1 mouse cellular context compared by ENCODE assay signal in the genomic region with DNA sequence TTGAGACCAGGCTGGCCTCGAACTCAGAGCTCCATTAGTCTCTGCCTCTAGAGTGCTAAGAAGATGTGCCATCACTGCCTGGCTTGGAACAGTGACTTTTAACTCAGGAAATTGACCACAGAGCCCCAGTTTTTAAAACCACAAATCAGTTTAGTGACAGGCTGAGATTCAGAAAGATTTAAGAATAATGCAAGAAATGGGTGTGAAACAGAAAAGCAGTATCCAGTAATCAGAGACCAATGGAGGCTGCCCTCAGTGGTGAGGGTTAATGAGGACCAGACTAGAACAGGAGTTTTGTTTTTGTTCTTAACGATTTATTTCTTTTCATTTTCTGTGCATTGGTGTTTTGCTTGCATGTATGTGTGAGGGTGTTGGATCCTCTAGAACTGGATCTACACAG.
TF ChIP-seq lines count a peak whose summit lies in the region.

No protein-coding gene starts in this region.

TF ChIP-seq in MEL, 35 proteins besides CTCF, POLR2A, EP300 and RAD21:
- TF ChIP-seq HCFC1 (IDR thresholded peaks at IDR 0.05; ENCODE audit: low read depth, low read length) (no peak), GATA1 (IDR thresholded peaks at IDR 0.05; ENCODE audit: low read depth, low read length) (no peak), RCOR1 (IDR thresholded peaks at IDR 0.05; ENCODE audit: low read depth, low read length) (peak; percentile 96), ZKSCAN1 (IDR thresholded peaks at IDR 0.05; ENCODE audit: low read depth, low read length) (no peak), ZC3H11A (IDR thresholded peaks at IDR 0.05; ENCODE audit: low read depth, low read length) (no peak), SMC3 (IDR thresholded peaks at IDR 0.05; ENCODE audit: low read depth, low read length) (no peak), MXI1 (IDR thresholded peaks at IDR 0.05; ENCODE audit: low read depth, low read length) (peak; percentile 51; the same call in 1 of the 2 replicates), MYB (IDR thresholded peaks at IDR 0.05; ENCODE audit: low read depth, low read length) (no peak)
